Mouse (Mus musculus): Measurements from ENCODE around the gene Capzb.

DNA sequence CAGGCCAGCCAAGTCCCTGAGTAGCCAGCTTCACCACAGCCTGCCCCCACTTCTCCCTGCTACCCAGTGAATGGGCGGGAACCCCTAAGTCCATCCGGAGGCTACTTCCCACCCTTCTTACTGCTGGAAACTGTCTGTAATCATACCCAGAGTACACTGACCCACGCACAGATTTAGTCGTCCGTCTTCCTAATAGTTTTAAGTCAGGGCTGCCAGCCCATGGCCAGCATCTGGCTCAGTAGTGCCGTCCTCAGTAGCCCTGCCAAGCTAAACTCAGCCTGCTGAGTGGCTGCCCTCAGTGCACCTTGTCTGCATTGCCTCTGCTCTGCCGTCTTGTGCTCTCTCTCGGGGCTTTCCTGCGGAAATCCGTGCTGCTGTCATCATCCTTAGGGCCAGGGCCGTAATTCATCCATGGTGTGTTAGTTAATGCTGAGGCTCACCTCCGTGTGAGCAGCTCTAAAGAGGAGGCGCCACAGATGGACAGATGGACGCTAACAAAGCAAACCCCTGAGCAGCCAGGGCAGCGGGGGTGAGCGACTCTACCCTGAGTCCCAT is 89.2 kb downstream of the Capzb start:
- TF ChIP-seq CTCF (IDR thresholded peaks at IDR 0.05) = no peak
- TF ChIP-seq EP300 (IDR thresholded peaks at IDR 0.05) = no peak

Data from lung, postnatal 0 days (tissue).